Mouse (Mus musculus) CH12.LX (cell line): ENCODE data around the gene Mdga1. TPM values are rescaled to one million over a fixed set of nuclear protein-coding genes. Genes with fewer than 3 reads are reported as not detected.

Experiments used
- DNase-seq: peaks from one replicate; pipeline ENCODE4 v3.0.0-alpha.2; 2013; ENCODE audit errors: extremely low read depth
- H3K27ac ChIP-seq: 2 replicates; pipeline ENCODE4 v1.5.1; 2012; ENCODE audit warnings: low read depth, mild to moderate bottlenecking, control low read depth, moderate library complexity; ENCODE audit not compliant: insufficient read depth
- H3K27me3 ChIP-seq: replicated peaks from 2 replicates; pipeline ENCODE3; 2012; ENCODE audit warnings: inconsistent platforms
- H3K36me3 ChIP-seq, 2 experiments: replicated peaks in 1 of 2; 2 replicates each; pipeline versions ENCODE3 to v1.6.1; 2012; ENCODE audit warnings: inconsistent platforms in 1 of 2, low read length in 1 of 2, mild to moderate bottlenecking in 1 of 2, mixed read lengths in 1 of 2, moderate library complexity in 1 of 2; ENCODE audit not compliant: control insufficient read depth in 1 of 2, insufficient read depth in 1 of 2
- H3K4me1 ChIP-seq, 2 experiments: 2 replicates each; pipeline ENCODE4 v1.6.1; 2012; ENCODE audit warnings: inconsistent platforms in 1 of 2, moderate library complexity in 1 of 2; ENCODE audit not compliant: insufficient read depth in 2 of 2, control insufficient read depth in 1 of 2
- H3K4me2 ChIP-seq: 2 replicates; pipeline ENCODE4 v1.6.1; 2012; ENCODE audit warnings: low read depth, mild to moderate bottlenecking, control low read depth; ENCODE audit not compliant: poor library complexity, insufficient read depth, severe bottlenecking
- H3K4me3 ChIP-seq, 3 experiments: fragments of 150-350 bp in 1 of 3; sonication (generic) in 1 of 3; replicated peaks in 1 of 3; 2 replicates each; pipeline versions ENCODE3 to v1.5.1; 2011 to 2012; ENCODE audit warnings: low read depth in 2 of 3, low read length in 2 of 3, mild to moderate bottlenecking in 2 of 3, moderate library complexity in 2 of 3, control low read depth in 1 of 3, improper control_type of control experiment in 1 of 3, inconsistent platforms in 1 of 3, mixed read lengths in 1 of 3; ENCODE audit not compliant: poor library complexity in 1 of 3
- H3K79me2 ChIP-seq: replicated peaks from 2 replicates; pipeline ENCODE4 v1.6.1; 2012; ENCODE audit warnings: mild to moderate bottlenecking, moderate library complexity; ENCODE audit not compliant: control insufficient read depth, poor library complexity, insufficient read depth, severe bottlenecking; ENCODE audit errors: extremely low read depth
- H3K9ac ChIP-seq: 2 replicates; pipeline ENCODE4 v1.6.1; 2012; ENCODE audit warnings: low read depth, mild to moderate bottlenecking, control low read depth, moderate library complexity; ENCODE audit not compliant: insufficient read depth
- H3K9me3 ChIP-seq: replicated peaks from 2 replicates; pipeline ENCODE3; 2012; ENCODE audit warnings: low read length, inconsistent platforms, mixed read lengths
- BHLHE40 ChIP-seq: IDR thresholded peaks from 2 replicates; pipeline ENCODE4 v1.6.1; 2011; ENCODE audit warnings: mild to moderate bottlenecking, low read depth, low read length, improper control_type of control experiment
- CHD2 ChIP-seq: IDR thresholded peaks from 2 replicates; pipeline ENCODE4 v1.6.1; 2011; ENCODE audit warnings: low read length, improper control_type of control experiment
- CTCF ChIP-seq, 2 experiments: IDR thresholded peaks in 1 of 2; conservative IDR thresholded peaks in 1 of 2; 2 replicates each; pipeline ENCODE4 v1.5.1; 2011 to 2012; ENCODE audit warnings: low read depth in 2 of 2, low read length in 2 of 2, improper control_type of control experiment in 1 of 2, inconsistent platforms in 1 of 2, mild to moderate bottlenecking in 1 of 2, moderate library complexity in 1 of 2
- E2F4 ChIP-seq: IDR thresholded peaks from 2 replicates; pipeline ENCODE4 v1.6.1; 2011; ENCODE audit warnings: low read depth, low read length, improper control_type of control experiment; ENCODE audit not compliant: insufficient replicate concordance
- ELF1 ChIP-seq: IDR thresholded peaks from 2 replicates; pipeline ENCODE4 v1.6.1; 2014; ENCODE audit warnings: low read depth, mild to moderate bottlenecking, inconsistent platforms, low read length, improper control_type of control experiment
- IRF4 ChIP-seq: IDR thresholded peaks from 2 replicates; pipeline ENCODE4 v1.6.1; 2014; ENCODE audit warnings: low read depth, mild to moderate bottlenecking, inconsistent platforms, low read length, improper control_type of control experiment
- JUND ChIP-seq: conservative IDR thresholded peaks from 2 replicates; pipeline ENCODE4 v1.6.1; 2011; ENCODE audit warnings: low read depth, low read length, improper control_type of control experiment
- MAFK ChIP-seq: IDR thresholded peaks from 2 replicates; pipeline ENCODE4 v1.6.1; 2011; ENCODE audit warnings: low read length, improper control_type of control experiment; ENCODE audit not compliant: insufficient replicate concordance
- MAZ ChIP-seq: IDR thresholded peaks from 2 replicates; pipeline ENCODE4 v1.6.1; 2012; ENCODE audit warnings: low read depth, mild to moderate bottlenecking, inconsistent platforms, low read length, improper control_type of control experiment, moderate library complexity
- MXI1 ChIP-seq: IDR thresholded peaks from 2 replicates; pipeline ENCODE4 v1.6.1; 2011; ENCODE audit warnings: mild to moderate bottlenecking, low read depth, low read length, improper control_type of control experiment
- MYC ChIP-seq: IDR thresholded peaks from 2 replicates; pipeline ENCODE4 v1.6.1; 2011; ENCODE audit warnings: low read depth, mild to moderate bottlenecking, improper control_type of control experiment, low read length
- RAD21 ChIP-seq: IDR thresholded peaks from 2 replicates; pipeline ENCODE4 v1.6.1; 2011; ENCODE audit warnings: low read depth, mild to moderate bottlenecking, low read length, improper control_type of control experiment, moderate library complexity
- RCOR1 ChIP-seq: conservative IDR thresholded peaks from 2 replicates; pipeline ENCODE4 v1.6.1; 2012; ENCODE audit warnings: low read depth, mild to moderate bottlenecking, inconsistent platforms, low read length, improper control_type of control experiment
- SMC3 ChIP-seq: IDR thresholded peaks from 2 replicates; pipeline ENCODE4 v1.6.1; 2011; ENCODE audit warnings: low read depth, low read length, improper control_type of control experiment
- ZKSCAN1 ChIP-seq: IDR thresholded peaks from 2 replicates; pipeline ENCODE4 v1.6.1; 2012; ENCODE audit warnings: low read depth, inconsistent platforms, low read length, improper control_type of control experiment, borderline replicate concordance
- ZMIZ1 ChIP-seq: IDR thresholded peaks from 2 replicates; pipeline ENCODE4 v1.6.1; 2012; ENCODE audit warnings: low read depth, mild to moderate bottlenecking, inconsistent platforms, low read length, improper control_type of control experiment
- dilution Hi-C: fragments of 300-500 bp; cut with MboI; formaldehyde crosslinking; loops from 2 replicates; pipeline ENCODE4 v1.14.3; 2020; ENCODE audit warnings: low sequenced_read_pairs; ENCODE audit not compliant: extremely low pct_unique_long_range_greater_than_20kb, extremely low pct_ligation_motif_present
- in situ Hi-C: fragments of 300-500 bp; cut with MboI; formaldehyde crosslinking; loops from 3 replicates; pipeline ENCODE4 v1.14.3; 2019; ENCODE audit warnings: low sequenced_read_pairs, low pct_ligation_motif_present, low pct_unique_long_range_greater_than_20kb, mixed read lengths
- polyA plus RNA-seq: library from polyadenylated mRNA; unstranded; fragments of >175 nt; gene quantifications from 2 replicates; pipeline ENCODE4 v1.2.1, GENCODE M21; 2012; ENCODE audit warnings: low read depth; ENCODE audit not compliant: insufficient read length
- total RNA-seq, 2 experiments: library from RNA; depleted of rRNA; stranded (reverse); fragments of 300-350 nt in 1 of 2; fragments of >200 nt in 1 of 2; gene quantifications; 2 replicates each; pipeline ENCODE4 v1.2.3; 2012 to 2014

Mdga1 gene
- total and polyA plus RNA-seq, 3 experiments: 0.29 to 0.39 (median 0.38) TPM

DNA sequence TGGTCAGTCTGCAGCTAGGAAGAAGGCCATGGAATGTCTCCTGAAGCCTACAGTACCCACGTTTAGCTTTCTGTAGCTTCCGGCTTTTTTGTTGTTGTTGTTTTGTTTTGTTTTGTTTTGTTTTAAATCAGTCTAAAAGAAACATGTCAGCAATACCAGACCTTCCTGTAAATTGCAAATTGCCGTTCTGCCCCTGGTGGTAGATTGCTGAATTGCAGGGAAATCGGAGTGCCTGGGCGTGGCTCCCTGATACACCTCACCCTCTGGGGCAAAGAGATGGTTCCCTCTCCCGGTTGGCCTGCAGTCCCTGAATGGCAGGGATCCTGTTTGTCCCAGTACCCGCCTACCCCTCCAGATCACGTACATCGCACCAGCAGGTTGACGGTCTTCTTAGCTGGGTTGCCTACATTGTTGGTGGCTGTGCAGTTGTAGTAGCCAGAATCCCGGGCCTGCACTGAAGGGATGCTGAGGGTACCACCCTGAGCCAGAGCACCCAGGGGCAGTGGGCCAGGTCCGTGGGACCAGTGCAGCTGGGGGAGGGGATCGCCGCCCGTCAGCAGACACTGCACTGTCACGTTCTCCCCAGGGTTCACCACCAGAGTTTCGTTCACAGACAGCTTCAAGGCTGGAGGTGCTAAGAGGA is 121.0 kb downstream of the Mdga1 start:
- H3K9ac ChIP-seq: no peak overlapping the region
- H3K4me3 ChIP-seq: no peak overlapping the region
- dilution Hi-C loops: no loop called here

GRCm38 (mm10) chr17:29847291-29847690 is 122.6 kb downstream of the Mdga1 start:
- dilution Hi-C loops: no loop called here

More for the DNA sequence above, 121.0 kb downstream of the Mdga1 start:
- TF ChIP-seq MXI1 (no peak), ZMIZ1 (no peak), ELF1 (peak; percentile 30; the same call in 1 of the 2 replicates), BHLHE40 (no peak), ZKSCAN1 (no peak), MAFK (0 out of 2 replicates have a peak, but pooled peaks have one; percentile 51), SMC3 (peak; percentile 22), RAD21 (peak; percentile 39), CTCF (conservative IDR thresholded peaks at IDR 0.05 in 1 of 2, IDR thresholded peaks at IDR 0.05 in 1 of 2; ENCODE audit: low read depth in 2 of 2, low read length in 2 of 2) (peak; percentile 72 to 76)
- Histone ChIP-seq H3K9me3 (peaks cover 3% of the 10 kb centered on the region), H3K79me2 (no peaks in the 10 kb centered on the region), H3K4me1 (peaks cover 3 to 5% of the 10 kb centered on the region in 2 experiments), H3K36me3 (no peaks in the 10 kb centered on the region), H3K4me2 (no peak overlapping the region), H3K27me3 (peaks cover 12% of the 10 kb centered on the region), H3K27ac (no peak overlapping the region)
- in situ Hi-C loops: no loop called here
- DNase-seq: peak; percentile 68

GRCm38 (mm10) chr17:29846284-29846683 is 123.6 kb downstream of the Mdga1 start:
- no peak for TF ChIP-seq RAD21
- in situ Hi-C loops: no loop called here
- H3K9me3 ChIP-seq: peaks cover 6% of the 10 kb centered on the region
- H3K4me3 ChIP-seq: no peak overlapping the region
- H3K4me1 ChIP-seq: peaks cover 9 to 13% of the 10 kb centered on the region in 2 experiments
- dilution Hi-C loops: no loop called here
- peaks cover 2% of the 10 kb centered on the region for H3K27me3 ChIP-seq
- no peak for DNase-seq
- H3K9ac ChIP-seq: no peak overlapping the region
- no peak overlapping the region for H3K27ac ChIP-seq
- H3K4me2 ChIP-seq: no peak overlapping the region
- no peaks in the 10 kb centered on the region for H3K79me2 ChIP-seq
- no peaks in the 10 kb centered on the region for H3K36me3 ChIP-seq

More at GRCm38 (mm10) chr17:29847291-29847690, 122.6 kb downstream of the Mdga1 start:
- peaks cover 2% of the 10 kb centered on the region for H3K27me3 ChIP-seq
- no peaks in the 10 kb centered on the region for H3K79me2 ChIP-seq
- H3K9me3 ChIP-seq: peaks cover 6% of the 10 kb centered on the region
- no peaks in the 10 kb centered on the region for H3K36me3 ChIP-seq
- no peak overlapping the region for H3K4me2 ChIP-seq
- H3K9ac ChIP-seq: no peak overlapping the region
- no peak overlapping the region for H3K4me3 ChIP-seq
- TF ChIP-seq E2F4 (no peak), MYC (no peak), IRF4 (no peak), MAZ (no peak), CHD2 (no peak), JUND (no peak), ZKSCAN1 (no peak), ZMIZ1 (no peak), RCOR1 (no peak)
- TF ChIP-seq, all 38 proteins: peak for 0
- DNase-seq: no peak
- in situ Hi-C loops: no loop called here
- no peak overlapping the region for H3K27ac ChIP-seq
- H3K4me1 ChIP-seq: peaks cover 5 to 7% of the 10 kb centered on the region in 2 experiments
